Mouse (Mus musculus) cerebellum, postnatal 14 days (tissue): ENCODE measurements around the gene Chit1.

Source experiments
- DNase-seq, 2 experiments: peaks; one replicate each; pipeline ENCODE4 v3.0.0; 2021; ENCODE audit warnings: mixed read lengths in 2 of 2

The Chit1 gene

DNA sequence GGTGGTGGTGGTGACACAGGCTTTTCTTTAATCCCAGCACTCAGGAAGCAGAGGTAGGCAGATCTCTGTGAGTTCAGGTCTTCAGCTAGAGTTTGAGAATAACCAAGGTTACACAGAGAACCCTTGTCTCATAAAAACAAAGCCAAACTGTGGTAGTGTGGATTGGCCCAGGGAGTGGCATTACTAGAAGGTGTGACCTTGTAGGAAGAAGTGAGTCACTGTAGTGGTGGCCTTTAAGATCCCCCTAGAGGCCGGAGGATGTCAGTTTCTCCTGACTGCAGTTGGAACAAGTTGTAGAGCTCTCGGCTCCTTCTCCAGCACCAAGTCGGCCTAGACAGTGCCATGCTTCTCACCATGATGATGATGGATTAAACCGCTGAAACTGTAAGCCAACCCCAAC, at the start of gene Chit1:
Gene Chit1 (plus strand): TSS at position 264 of the 400 bp plus-strand sequence.
- no peak for DNase-seq

DNA sequence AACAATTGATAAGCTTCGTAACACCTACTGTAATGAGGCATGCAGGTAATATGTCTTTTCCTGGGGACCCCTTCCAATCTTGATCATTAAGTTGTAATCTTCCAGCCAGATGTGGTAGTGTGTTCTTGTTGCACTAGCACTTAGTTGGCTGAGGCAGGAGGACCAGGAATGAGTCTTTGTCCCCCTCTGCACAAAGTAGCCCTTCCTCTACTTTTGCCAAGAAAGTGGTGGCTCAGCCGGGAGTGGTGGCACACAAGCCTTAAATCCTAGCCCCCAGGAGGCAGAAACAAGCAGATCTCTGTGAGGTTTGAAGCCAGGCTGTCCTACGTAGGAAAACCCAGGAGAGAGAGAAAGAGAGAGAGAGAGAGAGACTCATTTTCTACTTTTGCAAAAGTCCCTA, 49.1 kb upstream of the Chit1 start:
- DNase-seq = no peak

DNA sequence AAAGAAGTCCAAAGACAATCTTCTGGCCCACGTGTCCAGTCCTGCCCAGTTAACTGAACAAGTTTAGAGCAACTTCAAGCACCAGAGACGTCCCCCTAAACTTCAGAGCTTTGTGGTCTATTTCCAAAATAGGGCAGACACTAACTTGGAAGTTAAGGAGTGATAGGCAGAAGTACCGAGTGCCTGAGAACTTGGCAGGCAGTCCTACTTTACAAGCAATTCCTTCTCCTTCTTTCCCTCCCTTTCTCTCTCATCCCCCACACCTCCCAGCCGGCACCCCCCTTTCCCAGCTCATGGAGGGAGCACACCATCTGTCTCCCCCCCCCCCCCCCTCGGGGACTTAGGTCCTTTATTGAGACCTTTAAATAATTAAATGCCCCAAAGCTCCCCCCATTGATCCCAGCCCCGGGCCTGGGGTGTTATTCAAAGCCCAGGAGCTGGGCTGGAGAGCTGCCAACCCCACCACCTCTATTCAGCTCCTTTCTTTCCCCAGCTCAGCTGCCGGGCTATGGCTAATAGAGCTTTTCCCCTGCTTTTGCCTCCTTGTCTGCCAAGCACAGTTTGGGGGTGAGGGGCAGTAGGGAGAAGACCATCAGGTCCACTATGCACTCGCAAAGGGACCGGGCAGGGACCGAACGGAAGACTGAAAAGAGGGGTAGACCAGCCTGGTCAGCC, 48.5 kb upstream of the Chit1 start:
- DNase-seq = peak; percentile 40 to 61

- peak; percentile 57 to 69 for DNase-seq
Measured at GRCm38 (mm10) chr1:134063086-134063772, 47.8 kb upstream of the Chit1 start.

DNA sequence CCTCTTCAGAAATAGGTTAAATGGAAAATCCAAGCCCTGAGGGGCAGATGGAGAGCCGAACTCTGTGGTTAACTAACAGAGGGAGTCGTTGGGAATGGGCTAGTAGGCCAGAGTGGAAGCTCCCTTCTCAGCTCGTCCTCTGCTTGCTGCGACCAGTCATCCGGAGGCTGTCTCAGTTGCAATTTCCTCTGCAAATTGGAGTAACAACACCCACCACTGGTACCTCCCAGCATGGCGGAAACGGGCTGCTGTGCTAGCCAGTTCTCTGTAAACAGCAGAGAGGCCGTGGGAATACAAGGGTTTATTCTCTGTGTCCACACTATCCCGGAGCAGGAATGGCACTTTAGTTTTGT, 47.3 kb upstream of the Chit1 start:
- DNase-seq = peak in 1 of 2 experiments; percentile 39

DNA sequence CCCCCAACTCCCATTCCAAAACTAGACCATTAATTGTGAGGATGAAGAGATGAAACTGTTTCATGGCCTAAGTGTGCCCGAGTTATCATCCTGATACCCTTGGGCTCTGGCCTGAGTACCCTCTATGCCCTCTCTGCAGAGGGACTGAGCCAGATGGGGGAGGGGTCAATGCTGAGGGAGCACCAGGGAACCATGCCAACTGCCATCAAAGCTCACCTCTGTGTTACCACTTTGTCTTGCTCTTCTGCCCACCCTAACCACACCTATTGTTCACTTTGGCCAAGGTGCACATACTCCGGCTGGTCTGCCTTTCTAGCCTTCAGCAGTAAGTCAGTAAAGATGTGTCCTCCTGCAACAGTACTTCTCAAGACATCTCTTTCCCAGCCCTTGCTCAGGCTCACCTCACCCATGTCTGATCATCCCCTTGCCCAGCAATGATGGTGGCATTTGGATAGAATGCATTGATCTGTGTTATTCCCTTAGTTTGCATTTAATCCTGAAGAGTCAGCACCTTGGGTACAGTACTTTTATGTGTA, 46.7 kb upstream of the Chit1 start:
- no peak for DNase-seq

DNA sequence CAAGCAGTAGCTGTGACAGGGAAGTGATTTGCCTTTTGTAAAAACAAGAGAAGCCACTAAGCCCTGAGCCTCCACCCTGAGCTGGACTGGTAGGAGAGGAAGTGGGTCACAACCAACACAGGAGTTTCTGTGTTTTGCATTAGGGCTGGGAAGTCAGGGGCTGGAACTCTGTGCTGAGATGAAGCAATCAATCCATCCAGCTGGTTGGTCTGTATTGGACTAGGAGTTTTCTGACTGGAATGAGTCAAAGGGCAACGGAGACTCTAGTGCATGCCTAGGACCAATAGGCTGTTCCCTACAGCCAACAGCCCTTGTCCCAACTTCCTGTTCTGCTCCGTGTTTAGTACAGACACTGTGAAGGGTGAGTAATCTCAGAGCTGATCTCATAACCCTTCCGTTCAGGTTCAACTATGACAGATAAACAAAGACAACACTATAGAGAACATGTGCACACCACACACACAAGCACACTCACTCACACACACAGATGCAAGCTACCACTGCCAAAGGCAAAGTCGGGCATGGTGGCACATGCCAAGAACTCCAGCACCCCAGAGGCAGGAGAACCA, 45.7 kb upstream of the Chit1 start:
- DNase-seq = no peak

GRCm38 (mm10) chr1:134066554-134066953, 44.5 kb upstream of the Chit1 start:
- DNase-seq = no peak

DNA sequence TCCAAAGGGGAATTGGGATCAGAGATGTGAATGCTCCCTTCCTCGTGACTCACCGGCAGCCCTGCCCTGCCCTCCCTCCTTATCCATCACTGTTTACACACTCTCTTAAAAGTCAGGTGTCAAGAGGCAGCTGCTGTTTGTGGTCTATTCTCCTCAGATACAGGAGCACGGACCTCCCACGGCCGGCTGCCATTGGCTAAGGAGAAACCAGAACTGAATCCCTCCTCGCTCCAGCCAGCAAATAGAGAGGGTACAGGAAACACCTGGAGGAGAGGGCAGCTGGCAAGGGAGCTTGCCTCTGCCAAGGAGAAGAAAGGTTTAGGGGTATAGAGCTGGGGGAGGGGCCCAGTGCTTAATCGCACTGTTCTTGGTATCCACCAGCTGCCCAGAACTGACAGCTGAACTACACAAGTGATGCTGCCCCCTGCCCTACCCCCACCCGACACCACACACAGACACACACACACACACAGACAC, 43.9 kb upstream of the Chit1 start:
- no peak for DNase-seq

GRCm38 (mm10) chr1:134070099-134070669, 40.9 kb upstream of the Chit1 start:
- DNase-seq = no peak

- DNase-seq = no peak
Measured at GRCm38 (mm10) chr1:134071411-134072018, 39.5 kb upstream of the Chit1 start.

DNA sequence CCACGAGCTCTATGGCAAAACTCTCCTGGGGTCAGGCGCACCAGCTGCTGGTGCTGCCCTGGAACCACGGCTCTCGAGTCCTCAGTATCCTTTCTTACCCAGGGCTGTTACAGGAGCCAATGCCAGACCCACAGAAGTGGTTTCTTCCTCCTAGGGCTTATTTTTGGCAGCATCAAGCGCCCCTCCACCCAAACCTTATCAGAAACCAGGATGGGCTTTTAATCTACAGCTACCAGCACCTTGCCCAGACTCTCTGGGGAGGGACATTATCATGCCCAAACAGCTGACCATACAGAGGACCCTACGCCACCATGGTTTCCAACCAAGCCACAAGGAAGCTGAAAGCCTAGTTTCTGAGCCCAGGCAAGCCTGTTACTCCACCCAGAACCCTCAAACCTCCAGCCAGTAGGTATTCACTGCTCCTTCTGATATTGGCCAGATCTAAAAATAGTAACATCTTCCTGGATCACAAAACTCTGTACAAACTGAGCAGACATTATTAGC, 37.9 kb upstream of the Chit1 start:
- no peak for DNase-seq

- no peak for DNase-seq
Measured at GRCm38 (mm10) chr1:134073658-134074057, 37.4 kb upstream of the Chit1 start.

GRCm38 (mm10) chr1:134074184-134074583, 36.9 kb upstream of the Chit1 start:
- no peak for DNase-seq

GRCm38 (mm10) chr1:134074606-134075005, 36.4 kb upstream of the Chit1 start:
- no peak for DNase-seq

- DNase-seq = no peak
Measured at GRCm38 (mm10) chr1:134075532-134075931, 35.5 kb upstream of the Chit1 start.

DNA sequence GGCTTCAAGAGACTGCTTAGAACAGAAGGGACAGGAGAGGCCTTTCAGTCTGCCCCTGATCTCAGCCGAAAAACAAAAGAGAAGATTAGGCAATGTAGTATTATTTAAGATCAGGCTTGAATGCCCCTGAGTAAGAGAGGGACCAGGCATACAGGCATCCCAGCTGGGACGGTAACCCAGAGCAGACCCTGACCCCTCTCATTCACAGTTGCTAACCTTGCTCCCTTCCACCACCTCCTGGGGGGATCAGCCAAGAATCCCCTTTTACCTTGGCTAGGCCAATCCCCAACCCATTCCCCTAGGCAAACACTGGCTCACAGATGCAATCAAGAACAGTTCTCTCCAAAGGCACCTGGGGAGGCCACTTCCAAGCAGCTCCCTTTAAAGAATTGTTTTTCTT, 34.3 kb upstream of the Chit1 start:
- peak in 1 of 2 experiments; percentile 36 for DNase-seq

DNA sequence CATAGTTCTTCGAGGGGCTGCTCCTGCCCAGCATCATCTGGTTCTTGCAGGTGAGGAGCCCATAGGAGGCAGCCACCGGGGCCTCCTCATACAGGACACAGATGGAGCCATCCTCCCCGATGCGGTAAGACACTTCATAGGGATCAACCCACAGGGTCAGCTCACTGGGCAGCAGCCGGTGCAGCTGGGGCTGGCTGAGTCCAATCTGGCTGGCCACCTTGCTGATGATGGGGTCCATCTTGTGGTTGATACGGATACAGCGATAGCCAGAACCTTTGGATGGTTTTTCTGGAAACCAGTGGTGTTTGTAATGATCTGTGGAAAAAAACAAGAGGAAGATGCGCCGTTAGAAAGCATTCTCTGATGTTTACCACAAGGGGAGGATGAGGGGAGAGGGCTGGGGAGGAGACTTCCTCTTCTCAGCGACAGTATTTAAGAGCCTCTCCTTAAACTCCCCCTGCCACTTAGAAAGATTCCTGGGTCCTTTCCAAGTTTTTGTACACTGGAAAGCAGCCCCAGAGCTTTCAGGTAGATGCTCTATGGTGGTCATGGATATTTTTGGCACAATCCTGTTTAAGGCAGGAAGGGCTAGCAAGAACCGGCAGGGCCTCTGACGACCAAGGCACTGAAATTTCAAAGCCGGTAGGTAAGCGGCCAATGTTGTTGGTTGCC, 33.5 kb upstream of the Chit1 start:
- DNase-seq = peak; percentile 68 to 69

DNA sequence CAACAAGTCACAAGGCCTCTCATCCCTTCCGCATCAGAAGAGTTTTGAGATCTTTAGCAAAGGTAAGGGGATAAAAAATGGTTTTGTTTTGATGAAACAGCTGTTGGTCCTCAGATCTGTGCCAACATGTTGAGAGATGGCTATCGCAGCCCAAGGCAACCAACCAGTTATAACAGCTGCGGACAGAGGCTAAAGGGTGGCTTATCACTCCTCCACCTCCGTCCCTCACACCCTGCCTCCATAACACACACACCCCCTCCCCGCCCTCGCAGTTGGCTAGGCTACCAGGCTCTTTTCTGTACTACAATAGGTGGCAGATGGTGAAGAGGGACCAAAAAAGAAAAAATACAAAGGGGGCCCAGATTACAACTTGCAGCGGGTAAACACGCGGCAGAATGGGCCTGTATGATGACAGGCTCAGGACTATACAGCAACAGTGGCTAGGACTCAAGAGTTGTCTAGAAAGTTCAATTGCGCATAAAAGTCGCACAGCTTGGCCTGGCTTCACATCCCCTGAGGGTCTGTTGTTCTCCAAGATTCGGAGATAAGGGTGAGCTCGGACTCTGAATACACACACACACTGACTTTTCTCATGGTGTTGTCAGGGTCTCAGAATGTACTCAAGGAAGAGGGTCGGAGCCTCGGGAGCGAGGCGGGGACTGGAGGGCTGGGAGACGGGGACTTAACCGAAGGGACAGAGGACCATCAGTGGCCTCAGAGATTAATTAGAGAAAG, 32.8 kb upstream of the Chit1 start:
- peak; percentile 58 to 63 for DNase-seq

GRCm38 (mm10) chr1:134078802-134079476, 32.1 kb upstream of the Chit1 start, which contains the start of gene Btg2:
Gene Btg2, minus strand, starts transcription at chr1:134079120.
- peak; percentile 98 to 99 for DNase-seq
